ENCODE assay signal across 9 mouse cellular contexts in genomic region chr6:97276366-97276765, GRCm38 (mm10). TPM values are rescaled to one million over a fixed set of nuclear protein-coding genes. Genes with fewer than 3 reads are reported as not detected.
A peak's percentile ranks its signal among the peaks of the same experiment; 100 is the strongest.
DNase-seq lines count a peak whose midpoint lies in the region; ATAC-seq and TF ChIP-seq lines count a peak whose summit lies in the region.
"Had no signal": no experiment of that assay in that cellular context is flagged by ENCODE, and none has a peak within 500 bp of the region (broad histone marks: within the 10 kb centered on the region; RNA-seq: fewer than 3 reads in every experiment).

No protein-coding gene starts in this region.

- TF ChIP-seq EP300 in CH12.LX (IDR thresholded peaks at IDR 0.05; ENCODE audit: low read length), result no peak

- H3K79me2 ChIP-seq in CH12.LX (replicated peaks; ENCODE audit: control insufficient read depth, extremely low read depth, insufficient read depth, poor library complexity, severe bottlenecking), result no peaks in the 10 kb centered on the region

- TF ChIP-seq RAD21 in CH12.LX (IDR thresholded peaks at IDR 0.05; ENCODE audit: low read depth, low read length), result no peak

- intact Hi-C loops in gastrocnemius, postnatal 14 days (cut with DNase I; ENCODE audit: low total_unique reads), result loop anchor here (5.0 kb wide), 1 partner anchor 246 kb away; no protein-coding TSS in a partner anchor

- H3K4me3 ChIP-seq in CH12.LX (replicated peaks in 1 of 3; ENCODE audit: low read depth in 2 of 3, low read length in 2 of 3, poor library complexity in 1 of 3), result no peak overlapping the region
- no peak overlapping the region for H3K4me3 ChIP-seq in forebrain, embryonic 16.5 days (replicated peaks; ENCODE audit: low read length)
- no peak overlapping the region for H3K4me3 ChIP-seq in limb, embryonic 10.5 days
- no peak overlapping the region for H3K4me3 ChIP-seq in kidney, embryonic 16.5 days (ENCODE audit: low read length)
- H3K4me3 ChIP-seq: kidney, embryonic 15.5 days had no signal

- no peaks in the 10 kb centered on the region for H3K36me3 ChIP-seq in CH12.LX (replicated peaks in 1 of 2; ENCODE audit: control insufficient read depth in 1 of 2, insufficient read depth in 1 of 2, low read length in 1 of 2)
- no peaks in the 10 kb centered on the region for H3K36me3 ChIP-seq in forebrain, embryonic 16.5 days (ENCODE audit: control insufficient read depth, insufficient read depth)
- no peaks in the 10 kb centered on the region for H3K36me3 ChIP-seq in limb, embryonic 10.5 days
- no peaks in the 10 kb centered on the region for H3K36me3 ChIP-seq in kidney, embryonic 16.5 days (ENCODE audit: insufficient read depth, low read length)
- H3K36me3 ChIP-seq: kidney, embryonic 15.5 days had no signal

- H3K9me3 ChIP-seq in CH12.LX (replicated peaks; ENCODE audit: low read length), result no peaks in the 10 kb centered on the region
- no peaks in the 10 kb centered on the region for H3K9me3 ChIP-seq in forebrain, embryonic 16.5 days (ENCODE audit: control insufficient read depth, low read length)
- no peaks in the 10 kb centered on the region for H3K9me3 ChIP-seq in limb, embryonic 10.5 days (replicated peaks)
- H3K9me3 ChIP-seq in kidney, embryonic 16.5 days (ENCODE audit: low read length), result no peaks in the 10 kb centered on the region
- H3K9me3 ChIP-seq: kidney, embryonic 15.5 days had no signal

- TF ChIP-seq POLR2A in CH12.LX (IDR thresholded peaks at IDR 0.05; ENCODE audit: low read depth, low read length), result no peak

- DNase-seq in gastrocnemius, postnatal 14 days, result peak; percentile 20
- no peak for DNase-seq in gastrocnemius, postnatal 10 days
- DNase-seq in CH12.LX (ENCODE audit: extremely low read depth), result no peak
- no peak for DNase-seq in limb, embryonic 10.5 days (ENCODE audit: low spot score)
- no peak for DNase-seq in layer of hippocampus, postnatal 36 days
- no peak for DNase-seq in B cell, adult 2 months

- peaks cover 7 to 10% of the 10 kb centered on the region in 2 experiments; a peak in 3 of 4 replicates for H3K4me1 ChIP-seq in CH12.LX (ENCODE audit: control insufficient read depth in 1 of 2, insufficient read depth in 2 of 2)
- H3K4me1 ChIP-seq in forebrain, embryonic 16.5 days (replicated peaks; ENCODE audit: control insufficient read depth, insufficient read depth, low read length), result peaks cover 15% of the 10 kb centered on the region
- H3K4me1 ChIP-seq in limb, embryonic 10.5 days, result peaks cover 33% of the 10 kb centered on the region
- peaks cover 14% of the 10 kb centered on the region for H3K4me1 ChIP-seq in kidney, embryonic 16.5 days (ENCODE audit: insufficient read depth, low read length)

- TF ChIP-seq CTCF in CH12.LX (conservative IDR thresholded peaks at IDR 0.05 in 1 of 2, IDR thresholded peaks at IDR 0.05 in 1 of 2; ENCODE audit: low read depth in 2 of 2, low read length in 2 of 2), result no peak

- dilution Hi-C loops in CH12.LX (cut with MboI; ENCODE audit: extremely low pct_ligation_motif_present, extremely low pct_unique_long_range_greater_than_20kb, low sequenced_read_pairs), result no loop called here

- H3K4me2 ChIP-seq in CH12.LX (ENCODE audit: insufficient read depth, low read depth, poor library complexity, severe bottlenecking), result peak overlapping the region; percentile 37; the same call in 1 of the 2 replicates
- no peak overlapping the region for H3K4me2 ChIP-seq in forebrain, embryonic 16.5 days (ENCODE audit: low read length)
- H3K4me2 ChIP-seq in kidney, embryonic 16.5 days (replicated peaks; ENCODE audit: low read depth, low read length), result no peak overlapping the region
- H3K4me2 ChIP-seq: kidney, embryonic 15.5 days had no signal

- H3K9ac ChIP-seq in CH12.LX (ENCODE audit: insufficient read depth, low read depth), result no peak overlapping the region
- H3K9ac ChIP-seq in forebrain, embryonic 16.5 days (replicated peaks; ENCODE audit: low read depth, low read length), result no peak overlapping the region
- no peak overlapping the region for H3K9ac ChIP-seq in kidney, embryonic 16.5 days (replicated peaks; ENCODE audit: low read length)
- H3K9ac ChIP-seq: kidney, embryonic 15.5 days had no signal

- ATAC-seq in forebrain, embryonic 16.5 days, result peak; percentile 48
- no peak for ATAC-seq in kidney, embryonic 16.5 days (ENCODE audit: low FRiP score, low TSS enrichment)

- H3K27ac ChIP-seq in CH12.LX (ENCODE audit: insufficient read depth, low read depth), result no peak overlapping the region
- no peak overlapping the region for H3K27ac ChIP-seq in forebrain, embryonic 16.5 days (ENCODE audit: low read length)
- peak overlapping the region; percentile 36; the same call in 1 of the 2 replicates for H3K27ac ChIP-seq in limb, embryonic 10.5 days
- H3K27ac ChIP-seq in kidney, embryonic 16.5 days (ENCODE audit: low read length), result no peak overlapping the region
- H3K27ac ChIP-seq: kidney, embryonic 15.5 days had no signal

- H3K27me3 ChIP-seq in CH12.LX (replicated peaks), result no peaks in the 10 kb centered on the region
- H3K27me3 ChIP-seq in forebrain, embryonic 16.5 days (replicated peaks; ENCODE audit: control insufficient read depth, insufficient read depth, low read length), result no peaks in the 10 kb centered on the region
- H3K27me3 ChIP-seq in limb, embryonic 10.5 days (ENCODE audit: low read depth, poor library complexity, severe bottlenecking), result no peaks in the 10 kb centered on the region
- 0 out of 2 replicates have a peak, but pooled peaks cover 5% of the 10 kb centered on the region for H3K27me3 ChIP-seq in kidney, embryonic 16.5 days (ENCODE audit: insufficient read depth, low read length)
- H3K27me3 ChIP-seq: kidney, embryonic 15.5 days had no signal

- in situ Hi-C loops in CH12.LX (cut with MboI; ENCODE audit: low pct_ligation_motif_present, low pct_unique_long_range_greater_than_20kb, low sequenced_read_pairs), result loop anchor here (5.0 to 10.0 kb wide), 2 partner anchors 141 to 248 kb away; no protein-coding TSS in a partner anchor

- 21% methylated on average over 4 of the region's 4 CpGs for WGBS in forebrain, embryonic 16.5 days
- 31% methylated on average over 4 of the region's 4 CpGs for WGBS in limb, embryonic 10.5 days
- WGBS in kidney, embryonic 16.5 days, result 46% methylated on average over 3 of the region's 4 CpGs

TF ChIP-seq in CH12.LX, 34 proteins besides CTCF, POLR2A, EP300 and RAD21:
- TF ChIP-seq NRF1 (IDR thresholded peaks at IDR 0.05; ENCODE audit: low read depth, low read length), result no peak
- TF ChIP-seq HCFC1 (IDR thresholded peaks at IDR 0.05; ENCODE audit: low read depth, low read length), result no peak
- no peak for TF ChIP-seq CHD2 (IDR thresholded peaks at IDR 0.05; ENCODE audit: low read length)
- TF ChIP-seq JUN (IDR thresholded peaks at IDR 0.05; ENCODE audit: insufficient read depth, low read depth, low read length), result no peak
- no peak for TF ChIP-seq SIN3A (IDR thresholded peaks at IDR 0.05; ENCODE audit: low read length)
- no peak for TF ChIP-seq ZNF384 (IDR thresholded peaks at IDR 0.05; ENCODE audit: low read depth, low read length)
- TF ChIP-seq JUND (conservative IDR thresholded peaks at IDR 0.05; ENCODE audit: low read depth, low read length), result no peak
- no peak for TF ChIP-seq USF2 (conservative IDR thresholded peaks at IDR 0.05; ENCODE audit: low read depth, low read length)
- no peak for TF ChIP-seq RCOR1 (conservative IDR thresholded peaks at IDR 0.05; ENCODE audit: low read depth, low read length)
- no peak for TF ChIP-seq MAFK (IDR thresholded peaks at IDR 0.05; ENCODE audit: insufficient replicate concordance, low read length)
- TF ChIP-seq USF1 (IDR thresholded peaks at IDR 0.05; ENCODE audit: low read depth, low read length), result no peak
- no peak for TF ChIP-seq TCF12 (IDR thresholded peaks at IDR 0.05; ENCODE audit: low read depth, low read length)
- TF ChIP-seq ZC3H11A (IDR thresholded peaks at IDR 0.05; ENCODE audit: low read depth, low read length), result no peak
- TF ChIP-seq ZKSCAN1 (IDR thresholded peaks at IDR 0.05; ENCODE audit: borderline replicate concordance, low read depth, low read length), result no peak
- TF ChIP-seq UBTF (IDR thresholded peaks at IDR 0.05; ENCODE audit: low read depth, low read length), result no peak
- TF ChIP-seq MYC (IDR thresholded peaks at IDR 0.05; ENCODE audit: low read depth, low read length), result no peak
- TF ChIP-seq KAT2A (IDR thresholded peaks at IDR 0.05; ENCODE audit: insufficient replicate concordance, low read length), result no peak
- no peak for TF ChIP-seq IRF4 (IDR thresholded peaks at IDR 0.05; ENCODE audit: low read depth, low read length)
- TF ChIP-seq BHLHE40 (IDR thresholded peaks at IDR 0.05; ENCODE audit: low read depth, low read length), result no peak

RNA-seq across cellular contexts. Expression of gene Lmod3, which starts 23.8 kb away (rescaled TPM):
- 100 to 1,000 TPM; 106 to 144 TPM for total RNA-seq in gastrocnemius, postnatal 14 days (2021)
- 100 to 1,000 TPM; 113 to 139 TPM for total RNA-seq in gastrocnemius, postnatal 10 days (2021)
- total RNA-seq in CH12.LX (2012; rRNA removed) (not detected in 2 replicates), CH12.LX (2014; rRNA removed) (not detected in 2 replicates)
- polyA plus RNA-seq in CH12.LX (2012; ENCODE audit: insufficient read length, low read depth), result not detected in 2 replicates
- not detected in 2 replicates for polyA plus RNA-seq in forebrain, embryonic 16.5 days (2015; fragmentation: Nextera tagmentation; extraction: Ambion mirVana)
- 0.13 TPM in 1 of 2 replicates, not detected in the other for polyA plus RNA-seq in limb, embryonic 10.5 days (2016; fragmentation: Nextera tagmentation; extraction: Ambion mirVana)
- total RNA-seq in layer of hippocampus, postnatal 36 days (2021), result not detected
- 0.15 and 0.52 TPM in 2 replicates for polyA plus RNA-seq in kidney, embryonic 16.5 days (2015; fragmentation: Nextera tagmentation; extraction: Ambion mirVana)

Comparison
In these comparisons a context has a peak if more than half of its experiments do, and no peak if none do; other contexts are left out.
1. RNA of gene Lmod3, which starts 23.8 kb away (total RNA-seq): 106 to 144 TPM in gastrocnemius, postnatal 14 days and 113 to 139 TPM in gastrocnemius, postnatal 10 days; not detected in layer of hippocampus, postnatal 36 days and not detected in CH12.LX; every median in the first group is over 100 times any median in the second.